Mouse (Mus musculus) c-Kit-positive CD71-positive TER-119-positive erythroid progenitor cells, embryonic 14.5 days (primary cell): ENCODE results near the gene Tssk1.

ENCODE experiments used
- DNase-seq: peaks from one replicate; pipeline ENCODE4 v3.0.0-alpha.2; 2013; ENCODE audit warnings: low spot score

Tssk1 gene

DNA sequence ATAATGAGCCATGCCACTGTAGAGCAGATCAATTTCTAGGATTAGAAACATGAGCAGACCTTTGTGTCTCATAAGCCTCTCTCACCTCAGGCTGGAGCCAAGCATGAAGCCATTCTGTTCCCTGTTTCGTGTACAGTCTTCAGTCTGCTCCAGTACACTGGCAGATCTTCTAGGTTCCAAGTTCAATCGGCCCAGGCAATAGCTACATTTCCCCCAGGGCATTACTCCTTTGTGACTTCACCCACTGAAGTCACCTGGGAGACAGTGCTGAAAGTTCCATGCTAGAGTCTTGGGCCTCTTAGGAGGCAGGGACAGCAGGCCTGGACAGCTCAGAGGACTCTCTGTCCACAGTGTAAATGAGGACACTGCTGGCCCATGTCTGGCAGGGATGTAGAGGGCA, at the start of gene Tssk1:
Gene Tssk1 (plus strand): TSS at position 301 of the 400 bp plus-strand sequence.
- DNase-seq = no peak

DNA sequence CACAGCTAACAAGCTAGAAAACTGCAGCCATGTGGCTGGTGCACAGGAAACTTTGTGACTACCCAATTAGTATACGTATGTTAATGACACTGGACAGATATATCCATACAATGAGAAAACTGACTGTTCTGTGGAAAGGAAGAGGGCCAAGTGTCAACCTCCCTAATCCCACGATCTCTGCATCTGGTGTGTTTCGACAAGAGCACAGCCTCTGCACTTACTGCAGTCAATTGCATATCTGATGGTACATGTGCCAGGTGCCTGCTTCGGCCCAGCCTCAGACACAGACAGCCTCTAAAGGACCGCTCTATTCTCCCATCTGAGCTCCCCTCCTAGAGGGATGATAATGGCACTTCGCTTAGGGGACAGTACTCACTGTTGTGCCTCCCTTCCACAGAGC, 45.6 kb upstream of the Tssk1 start:
- no peak for DNase-seq

- DNase-seq = peak; percentile 53
Observed at GRCm38 (mm10) chr16:17848928-17849327, 45.1 kb upstream of the Tssk1 start.

- no peak for DNase-seq
Observed at GRCm38 (mm10) chr16:17849486-17849885, 44.5 kb upstream of the Tssk1 start.

- DNase-seq = no peak
Observed at GRCm38 (mm10) chr16:17851331-17851730, 42.7 kb upstream of the Tssk1 start.

- DNase-seq = no peak
Observed at GRCm38 (mm10) chr16:17851860-17852259, 42.2 kb upstream of the Tssk1 start.

GRCm38 (mm10) chr16:17853263-17853662, 40.8 kb upstream of the Tssk1 start:
- DNase-seq = no peak

DNA sequence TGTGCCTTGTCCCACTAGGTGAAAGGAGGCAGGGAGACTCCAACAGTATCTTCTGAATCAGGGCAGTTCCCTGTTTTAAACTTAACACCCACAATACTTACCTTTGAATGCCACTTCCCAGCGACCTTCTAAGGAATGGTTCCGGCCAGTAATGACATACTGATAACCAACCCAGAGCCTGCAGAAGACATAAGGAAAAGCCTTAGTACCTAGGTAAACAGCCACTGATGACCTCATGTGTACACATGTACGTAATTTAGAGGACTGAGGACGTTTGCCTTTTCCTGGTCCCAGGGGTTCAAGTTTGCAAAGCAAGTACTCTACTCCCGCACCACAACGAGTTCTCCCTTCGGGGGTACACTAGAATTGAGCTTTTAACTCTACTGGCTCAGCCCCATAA, 36.9 kb upstream of the Tssk1 start:
- no peak for DNase-seq

GRCm38 (mm10) chr16:17858592-17858991, 35.4 kb upstream of the Tssk1 start:
- peak; percentile 29 for DNase-seq

DNA sequence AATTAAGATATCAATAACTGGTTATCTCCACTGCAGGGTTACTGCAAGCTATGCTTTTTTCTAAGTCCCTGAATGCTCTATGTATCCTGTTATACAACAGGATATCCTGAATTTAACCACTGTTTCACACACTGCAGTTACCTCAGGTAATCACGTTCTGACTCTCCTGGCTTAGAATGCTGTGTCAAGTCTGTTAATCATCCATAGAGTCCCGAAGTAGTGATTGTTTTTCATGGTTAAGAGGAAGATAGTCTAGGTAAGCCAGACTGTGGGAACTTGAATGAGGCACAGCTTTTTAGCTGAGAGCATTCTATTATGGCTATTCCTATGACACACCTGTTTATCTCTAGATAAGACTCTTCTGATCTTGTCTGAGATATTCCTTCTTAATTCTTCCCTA, 28.7 kb upstream of the Tssk1 start:
- DNase-seq = no peak

- DNase-seq = no peak
Observed at GRCm38 (mm10) chr16:17865770-17866169, 28.3 kb upstream of the Tssk1 start.

GRCm38 (mm10) chr16:17871248-17871647, 22.8 kb upstream of the Tssk1 start:
- peak; percentile 56 for DNase-seq

GRCm38 (mm10) chr16:17872995-17873394, 21.0 kb upstream of the Tssk1 start:
- no peak for DNase-seq

- DNase-seq = no peak
Observed at GRCm38 (mm10) chr16:17875174-17875573, 18.8 kb upstream of the Tssk1 start.

GRCm38 (mm10) chr16:17876096-17876495, 17.9 kb upstream of the Tssk1 start:
- no peak for DNase-seq

DNA sequence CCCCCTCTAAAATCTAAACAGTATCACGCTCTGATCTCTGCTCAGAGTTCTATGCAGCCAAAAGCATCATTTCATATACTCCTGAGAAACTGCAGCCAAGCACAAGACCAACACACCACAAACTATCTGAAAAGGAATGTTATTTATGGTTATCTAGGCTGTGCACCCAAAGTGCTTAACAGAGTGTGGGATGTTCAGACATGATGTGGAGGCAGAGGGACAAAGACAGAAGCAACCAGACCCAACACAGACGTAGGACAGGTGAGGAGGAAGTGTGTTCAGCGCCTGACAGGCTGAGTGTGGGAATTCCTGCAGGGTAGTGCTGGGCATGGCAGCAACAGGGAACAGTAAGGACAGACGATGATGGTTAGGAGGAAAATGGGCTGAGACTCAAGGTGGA, 14.5 kb upstream of the Tssk1 start:
- no peak for DNase-seq

DNA sequence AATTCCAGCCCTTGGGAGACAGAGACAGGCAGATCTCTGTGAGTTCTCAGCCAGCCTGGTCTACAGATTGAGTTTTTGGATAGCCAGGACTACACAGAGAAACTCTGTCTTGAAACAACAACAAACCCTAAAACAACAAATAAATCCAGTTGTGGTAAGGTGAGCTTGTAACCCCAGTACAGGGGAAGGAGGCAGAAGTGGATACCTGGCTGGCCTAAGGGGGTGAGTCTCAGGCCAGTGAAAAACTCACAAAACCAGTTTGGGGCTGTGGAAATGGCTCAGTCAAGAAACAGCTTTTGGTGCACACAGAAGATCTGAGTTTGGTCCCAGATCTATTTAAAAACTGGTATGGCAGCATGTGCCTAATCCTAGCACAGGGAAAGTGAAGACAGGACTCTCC, 11.8 kb upstream of the Tssk1 start:
- no peak for DNase-seq

DNA sequence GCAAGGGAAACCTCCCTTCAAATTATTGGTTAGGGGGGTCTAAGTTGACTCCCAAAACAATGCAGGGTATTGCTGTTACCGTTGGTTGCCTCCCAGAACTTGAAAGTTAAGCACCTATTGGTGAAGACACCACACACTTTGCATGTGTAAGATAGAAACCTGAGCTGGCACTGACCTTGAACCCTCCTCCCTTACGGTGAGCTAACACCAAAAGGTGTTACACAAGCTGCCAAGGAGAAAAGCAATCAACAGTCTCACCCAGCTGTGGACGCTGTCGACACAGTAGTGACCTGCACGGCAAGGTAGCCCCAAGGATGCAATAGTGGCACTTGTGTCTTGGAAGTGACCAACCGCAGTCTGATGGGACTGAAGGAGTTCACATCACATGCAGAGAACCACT, 9.9 kb upstream of the Tssk1 start:
- DNase-seq = no peak

DNA sequence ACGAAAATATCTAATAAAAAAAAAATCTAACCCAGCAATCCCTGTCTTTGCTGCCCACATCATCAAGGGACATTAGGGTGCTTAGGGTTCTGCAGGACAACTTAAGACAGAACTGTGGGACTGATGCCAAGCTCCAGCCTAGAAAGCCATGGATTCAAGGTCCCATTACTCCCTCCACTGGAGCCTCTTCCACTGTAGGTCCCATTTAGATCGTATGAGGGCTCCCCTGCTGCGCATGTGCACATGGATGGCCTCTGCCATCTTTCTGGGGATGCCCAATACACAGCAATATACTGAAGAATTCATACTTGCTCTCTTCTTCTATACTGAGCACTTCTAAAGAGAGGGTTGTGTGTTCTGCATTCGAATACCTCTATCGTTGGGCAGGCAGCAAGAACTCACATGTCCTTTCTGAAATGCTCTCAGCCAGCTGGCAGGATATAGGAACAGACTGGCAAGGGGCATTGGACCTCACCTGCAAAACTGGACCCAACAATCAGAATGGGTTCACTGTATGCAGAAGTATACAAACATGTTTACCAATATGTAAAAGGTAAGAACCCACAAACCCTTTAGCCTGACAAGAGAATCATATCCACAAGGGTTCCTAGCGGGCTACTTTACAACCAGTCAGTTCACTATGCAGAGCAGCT, 4.2 kb upstream of the Tssk1 start:
- DNase-seq = no peak

GRCm38 (mm10) chr16:17890342-17890727, 3.7 kb upstream of the Tssk1 start:
- DNase-seq = no peak

- peak; percentile 54 for DNase-seq
Observed at GRCm38 (mm10) chr16:17890917-17891566, 3.0 kb upstream of the Tssk1 start.

GRCm38 (mm10) chr16:17891567-17891959, 2.5 kb upstream of the Tssk1 start, which contains the start of gene Gm20518:
Gene Gm20518 (minus strand): TSS chr16:17891671.
- DNase-seq = peak; percentile 98

DNA sequence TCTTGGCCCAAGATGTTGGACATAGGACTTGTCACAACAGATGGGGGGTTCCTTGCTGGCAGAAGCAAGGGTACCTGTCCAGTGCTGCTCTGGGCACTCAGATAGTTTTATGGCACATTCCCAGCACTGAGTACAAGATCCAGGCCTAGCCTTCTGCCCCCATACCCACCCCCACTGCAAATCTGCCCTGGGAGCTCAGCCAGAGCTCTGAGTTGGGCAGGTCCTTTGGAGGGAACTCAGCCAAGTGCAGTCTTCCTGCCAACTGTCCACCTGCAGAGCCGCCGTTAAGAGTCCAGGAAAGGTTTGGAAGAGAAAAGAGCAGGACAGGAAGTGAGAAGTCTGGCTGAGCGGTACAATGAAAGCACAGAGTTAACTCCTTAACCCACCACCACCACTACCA, 1.4 kb upstream of the Tssk1 start:
- no peak for DNase-seq

DNA sequence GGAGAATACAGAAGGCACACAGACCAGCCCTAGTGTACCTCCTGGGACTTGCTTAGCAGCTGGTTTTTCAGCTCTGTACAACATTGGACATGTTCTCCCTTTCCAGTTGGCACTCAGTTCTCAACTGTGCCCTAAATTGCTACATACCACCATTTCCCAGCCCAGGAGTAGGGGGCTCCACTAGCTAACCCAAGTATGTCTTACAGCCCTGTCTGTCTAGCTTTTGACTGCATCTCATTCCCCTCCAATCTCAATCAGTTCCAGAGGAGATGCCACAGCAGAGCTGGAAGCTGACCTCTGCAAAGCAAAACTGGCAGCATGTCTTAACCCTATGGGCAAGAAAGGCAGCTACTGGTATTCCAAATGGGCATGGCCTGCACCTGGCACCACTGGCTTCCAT, 2.1 kb downstream of the Tssk1 start:
- no peak for DNase-seq
